Mouse (Mus musculus): ENCODE data around the gene Trip10. TPM values are rescaled to one million over a fixed set of nuclear protein-coding genes. Genes with fewer than 3 reads are reported as not detected.

The Trip10 gene
- polyA plus RNA-seq, 1 experiment from 2014 or later, result 47.5 TPM

GRCm38 (mm10) chr17:57223313-57223712 lies 25.9 kb upstream of the Trip10 start:
- peaks cover 11% of the 10 kb centered on the region; the same call in 1 of the 2 replicates for H3K27me3 ChIP-seq
- H3K4me1 ChIP-seq, result peaks cover 10% of the 10 kb centered on the region; the same call in 1 of the 2 replicates
- H3K4me3 ChIP-seq (replicated peaks), result no peak overlapping the region
- no peak for ATAC-seq (replicated peaks; ENCODE audit: low FRiP score)
- H3K9me3 ChIP-seq (replicated peaks), result no peaks in the 10 kb centered on the region
- no peak overlapping the region for H3K27ac ChIP-seq
- H3K36me3 ChIP-seq, result no peaks in the 10 kb centered on the region
- H3K4me2 ChIP-seq, result no peak overlapping the region
- no peak overlapping the region for H3K9ac ChIP-seq
- 58% methylated on average over 9 of the region's 9 CpGs for WGBS

GRCm38 (mm10) chr17:57227468-57227867 lies 21.8 kb upstream of the Trip10 start:
- H3K36me3 ChIP-seq, result no peaks in the 10 kb centered on the region
- no peak overlapping the region for H3K4me2 ChIP-seq
- H3K4me3 ChIP-seq (replicated peaks), result no peak overlapping the region
- WGBS, result 100% methylated on average over 2 of the region's 2 CpGs
- no peak for ATAC-seq (replicated peaks; ENCODE audit: low FRiP score)
- peaks cover 11% of the 10 kb centered on the region; the same call in 1 of the 2 replicates for H3K27me3 ChIP-seq
- H3K27ac ChIP-seq, result no peak overlapping the region
- no peaks in the 10 kb centered on the region for H3K9me3 ChIP-seq (replicated peaks)
- peaks cover 8% of the 10 kb centered on the region; the same call in 1 of the 2 replicates for H3K4me1 ChIP-seq
- H3K9ac ChIP-seq, result no peak overlapping the region

GRCm38 (mm10) chr17:57228014-57228413 lies 21.2 kb upstream of the Trip10 start, which contains the start of gene C3:
Gene C3 (minus strand): TSS chr17:57228136.
- H3K9ac ChIP-seq, result no peak within 1 kb of the TSS
- peaks cover 12% of the 10 kb centered on the region; the same call in 1 of the 2 replicates for H3K4me1 ChIP-seq
- no peaks in the 10 kb centered on the region for H3K9me3 ChIP-seq (replicated peaks)
- ATAC-seq (replicated peaks; ENCODE audit: low FRiP score), result no peak
- peaks cover 11% of the 10 kb centered on the region; the same call in 1 of the 2 replicates for H3K27me3 ChIP-seq
- H3K36me3 ChIP-seq, result no peaks in the 10 kb centered on the region
- 70% methylated on average over 3 of the region's 3 CpGs for WGBS
- H3K4me2 ChIP-seq, result no peak within 1 kb of the TSS
- no peak within 1 kb of the TSS for H3K4me3 ChIP-seq (replicated peaks)
- H3K27ac ChIP-seq, result no peak within 1 kb of the TSS

- no peaks in the 10 kb centered on the region for H3K9me3 ChIP-seq (replicated peaks)
- no peak for ATAC-seq (replicated peaks; ENCODE audit: low FRiP score)
- H3K27ac ChIP-seq, result no peak overlapping the region
- peaks cover 14% of the 10 kb centered on the region; the same call in 1 of the 2 replicates for H3K4me1 ChIP-seq
- H3K4me2 ChIP-seq, result no peak overlapping the region
- 79% methylated on average over 3 of the region's 3 CpGs for WGBS
- 0 out of 2 replicates have a peak, but pooled peaks cover 7% of the 10 kb centered on the region for H3K27me3 ChIP-seq
- no peaks in the 10 kb centered on the region for H3K36me3 ChIP-seq
- no peak overlapping the region for H3K9ac ChIP-seq
- no peak overlapping the region for H3K4me3 ChIP-seq (replicated peaks)
Observed at GRCm38 (mm10) chr17:57228873-57229272, 20.4 kb upstream of the Trip10 start.

- H3K4me1 ChIP-seq, result peaks cover 14% of the 10 kb centered on the region; the same call in 1 of the 2 replicates
- H3K9ac ChIP-seq, result no peak overlapping the region
- ATAC-seq (replicated peaks; ENCODE audit: low FRiP score), result no peak
- H3K27me3 ChIP-seq, result no peaks in the 10 kb centered on the region
- no peak overlapping the region for H3K27ac ChIP-seq
- no peak overlapping the region for H3K4me2 ChIP-seq
- peaks cover 9% of the 10 kb centered on the region; the same call in 1 of the 2 replicates for H3K36me3 ChIP-seq
- H3K4me3 ChIP-seq (replicated peaks), result no peak overlapping the region
- WGBS, result 79% methylated on average over 15 of the region's 15 CpGs
- no peaks in the 10 kb centered on the region for H3K9me3 ChIP-seq (replicated peaks)
Observed at GRCm38 (mm10) chr17:57229851-57230727, 19.2 kb upstream of the Trip10 start.

- Histone ChIP-seq H3K9me3 (replicated peaks) (no peaks in the 10 kb centered on the region), H3K9ac (no peak overlapping the region), H3K4me2 (no peak overlapping the region), H3K4me1 (peaks cover 14% of the 10 kb centered on the region; the same call in 1 of the 2 replicates), H3K27ac (no peak overlapping the region), H3K36me3 (peaks cover 14% of the 10 kb centered on the region; the same call in 1 of the 2 replicates), H3K27me3 (no peaks in the 10 kb centered on the region), H3K4me3 (replicated peaks) (no peak overlapping the region)
- WGBS, result 68% methylated on average over 6 of the region's 6 CpGs
- no peak for ATAC-seq (replicated peaks; ENCODE audit: low FRiP score)
Observed at GRCm38 (mm10) chr17:57230728-57231125, 18.5 kb upstream of the Trip10 start.

DNA sequence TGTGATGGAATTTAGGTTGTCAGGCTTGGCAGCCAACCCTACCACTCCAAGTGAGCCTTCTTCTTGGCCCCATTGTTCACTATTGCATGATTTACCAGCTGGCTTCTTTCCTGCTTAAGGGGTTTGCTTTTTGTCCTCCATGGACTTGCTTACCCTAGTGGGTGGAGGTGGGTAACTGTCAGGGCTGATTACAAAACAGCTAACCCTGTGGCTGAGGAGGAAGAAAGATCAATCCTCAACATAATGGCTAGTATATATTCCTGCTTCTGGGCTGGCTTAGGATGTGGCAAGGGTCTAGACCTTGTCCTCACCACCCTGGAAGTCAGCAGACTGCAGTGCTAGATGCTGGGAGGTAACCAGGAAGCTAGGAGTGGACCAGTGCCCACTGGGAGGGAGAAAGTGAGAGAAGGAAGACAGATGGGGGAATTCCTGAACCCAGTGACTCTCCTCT lies 17.9 kb upstream of the Trip10 start:
- H3K27me3 ChIP-seq, result no peaks in the 10 kb centered on the region
- no peak overlapping the region for H3K9ac ChIP-seq
- H3K9me3 ChIP-seq (replicated peaks), result no peaks in the 10 kb centered on the region
- no peak overlapping the region for H3K4me2 ChIP-seq
- H3K4me3 ChIP-seq (replicated peaks), result no peak overlapping the region
- H3K36me3 ChIP-seq, result peaks cover 20% of the 10 kb centered on the region
- ATAC-seq (replicated peaks; ENCODE audit: low FRiP score), result no peak
- no peak overlapping the region for H3K27ac ChIP-seq
- H3K4me1 ChIP-seq, result peaks cover 9% of the 10 kb centered on the region; the same call in 1 of the 2 replicates

GRCm38 (mm10) chr17:57232200-57232599 lies 17.1 kb upstream of the Trip10 start:
- ATAC-seq (replicated peaks; ENCODE audit: low FRiP score), result no peak
- Histone ChIP-seq H3K27me3 (no peaks in the 10 kb centered on the region), H3K9ac (no peak overlapping the region), H3K27ac (no peak overlapping the region), H3K4me1 (peaks cover 6% of the 10 kb centered on the region; the same call in 1 of the 2 replicates), H3K4me3 (replicated peaks) (no peak overlapping the region), H3K4me2 (no peak overlapping the region), H3K9me3 (replicated peaks) (no peaks in the 10 kb centered on the region), H3K36me3 (peaks cover 28% of the 10 kb centered on the region)
- 88% methylated on average over 1 of the region's 1 CpGs for WGBS

DNA sequence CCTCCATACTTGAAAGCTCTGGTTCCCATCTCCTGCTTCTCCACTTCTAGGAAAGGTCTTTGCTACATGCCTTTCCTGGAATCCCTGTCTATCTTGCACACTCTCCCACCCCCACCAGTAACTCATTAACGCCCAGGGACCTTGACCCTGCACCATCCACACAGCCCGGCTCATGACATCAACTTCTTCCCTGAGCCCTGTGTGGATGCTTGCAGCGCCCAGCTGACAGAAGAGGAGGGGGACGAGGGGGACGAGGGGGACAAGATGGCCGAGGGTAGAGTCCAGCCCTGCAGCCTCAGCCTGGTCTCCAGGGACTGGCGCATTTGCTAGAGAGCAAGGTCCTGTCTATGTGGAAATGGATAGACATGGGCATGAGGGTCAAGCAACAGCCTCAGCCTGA lies 16.2 kb upstream of the Trip10 start:
- Histone ChIP-seq H3K9ac (no peak overlapping the region), H3K36me3 (peaks cover 37% of the 10 kb centered on the region), H3K27ac (peak overlapping the region; percentile 68), H3K4me3 (replicated peaks) (no peak overlapping the region), H3K4me2 (no peak overlapping the region), H3K27me3 (no peaks in the 10 kb centered on the region), H3K4me1 (peaks cover 6% of the 10 kb centered on the region; the same call in 1 of the 2 replicates), H3K9me3 (replicated peaks) (no peaks in the 10 kb centered on the region)
- peak; percentile 79 for ATAC-seq (replicated peaks; ENCODE audit: low FRiP score)
- 36% methylated on average over 7 of the region's 7 CpGs for WGBS

DNA sequence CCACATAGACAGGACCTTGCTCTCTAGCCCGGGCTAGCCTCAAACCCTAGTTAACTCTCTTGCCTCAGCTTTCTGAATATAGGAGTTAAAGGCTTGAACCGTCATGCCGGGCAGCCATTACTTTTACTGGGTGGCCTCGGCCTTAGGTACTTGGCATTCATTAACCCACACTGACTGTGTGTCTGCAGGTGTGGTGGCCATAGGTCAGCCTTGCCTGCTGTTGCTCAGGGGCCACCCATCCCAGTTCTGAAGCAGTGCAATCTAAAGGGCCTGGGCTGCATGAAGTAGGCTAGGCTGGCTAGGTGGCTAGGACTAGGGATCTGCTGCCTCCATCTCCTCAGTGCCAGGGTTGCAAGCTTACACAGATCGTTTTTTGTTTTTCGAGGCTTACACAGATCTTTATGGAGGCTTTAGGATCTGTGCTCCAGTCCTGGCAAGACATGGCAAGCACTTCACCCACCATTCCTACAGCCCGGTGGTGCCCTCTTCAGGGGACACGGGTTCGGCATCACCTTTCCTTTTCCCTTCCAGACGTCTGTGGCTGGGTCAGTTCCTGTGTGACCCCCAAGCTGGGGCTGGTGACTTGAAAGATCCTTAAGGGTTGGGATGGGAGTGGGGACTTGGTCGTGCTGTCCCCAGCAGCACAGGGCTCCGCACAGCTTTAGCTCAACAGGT lies 14.9 kb upstream of the Trip10 start:
- H3K9me3 ChIP-seq (replicated peaks), result no peaks in the 10 kb centered on the region
- WGBS, result 76% methylated on average over 12 of the region's 12 CpGs
- no peaks in the 10 kb centered on the region for H3K27me3 ChIP-seq
- peak overlapping the region; percentile 33; the same call in 1 of the 2 replicates for H3K27ac ChIP-seq
- peaks cover 6% of the 10 kb centered on the region; the same call in 1 of the 2 replicates for H3K4me1 ChIP-seq
- peak; percentile 37 for ATAC-seq (replicated peaks; ENCODE audit: low FRiP score)
- H3K4me3 ChIP-seq (replicated peaks), result no peak overlapping the region
- H3K36me3 ChIP-seq, result peaks cover 43% of the 10 kb centered on the region
- no peak overlapping the region for H3K9ac ChIP-seq
- H3K4me2 ChIP-seq, result 0 out of 2 replicates have a peak overlapping the region, but pooled peaks have one; percentile 30

- H3K9ac ChIP-seq, result no peak overlapping the region
- no peak overlapping the region for H3K27ac ChIP-seq
- no peak for ATAC-seq (replicated peaks; ENCODE audit: low FRiP score)
- peaks cover 6% of the 10 kb centered on the region; the same call in 1 of the 2 replicates for H3K4me1 ChIP-seq
- H3K27me3 ChIP-seq, result no peaks in the 10 kb centered on the region
- no peak overlapping the region for H3K4me2 ChIP-seq
- H3K4me3 ChIP-seq (replicated peaks), result no peak overlapping the region
- H3K9me3 ChIP-seq (replicated peaks), result no peaks in the 10 kb centered on the region
- WGBS, result 91% methylated on average over 5 of the region's 5 CpGs
- peaks cover 43% of the 10 kb centered on the region for H3K36me3 ChIP-seq
Observed at GRCm38 (mm10) chr17:57235803-57236202, 13.5 kb upstream of the Trip10 start.

DNA sequence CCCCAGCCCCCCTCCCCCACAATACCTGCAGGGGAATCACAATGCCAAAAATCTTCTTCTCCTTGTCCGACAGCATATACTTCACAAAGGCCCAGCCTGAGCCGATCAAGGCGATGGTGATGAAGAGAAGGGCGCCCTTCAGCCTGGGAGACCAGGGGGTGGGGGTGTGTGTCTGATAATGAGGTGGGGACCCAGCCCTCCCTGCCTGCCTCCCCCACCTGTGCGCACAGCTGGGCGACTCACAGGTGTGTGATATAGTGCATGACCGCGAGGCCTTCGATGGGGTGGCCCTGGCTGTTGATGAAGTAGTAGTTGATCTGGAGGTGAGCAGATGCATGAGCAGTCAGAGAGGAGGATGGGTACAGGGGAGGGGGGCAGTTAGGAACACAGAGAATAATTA lies 12.1 kb upstream of the Trip10 start:
- peaks cover 6% of the 10 kb centered on the region; the same call in 1 of the 2 replicates for H3K4me1 ChIP-seq
- WGBS, result 92% methylated on average over 9 of the region's 9 CpGs
- no peak overlapping the region for H3K9ac ChIP-seq
- peaks cover 51% of the 10 kb centered on the region for H3K36me3 ChIP-seq
- no peak overlapping the region for H3K27ac ChIP-seq
- ATAC-seq (replicated peaks; ENCODE audit: low FRiP score), result no peak
- no peak overlapping the region for H3K4me2 ChIP-seq
- no peak overlapping the region for H3K4me3 ChIP-seq (replicated peaks)
- 0 out of 2 replicates have a peak, but pooled peaks cover 3% of the 10 kb centered on the region for H3K9me3 ChIP-seq (replicated peaks)
- no peaks in the 10 kb centered on the region for H3K27me3 ChIP-seq
